Mouse (Mus musculus) testis, postnatal 10 days (tissue): ENCODE data around the gene Tnfsf12.
A peak's percentile ranks its signal among the peaks of the same experiment; 100 is the strongest.
"Not testable (repeated sequence)": the region's sequence is repeated elsewhere in the genome, so short reads cannot be mapped to it uniquely, and the experiment has no call there.

Source experiments
- DNase-seq: peaks from one replicate; pipeline ENCODE4 v3.0.0; 2021; ENCODE audit warnings: low spot score

The Tnfsf12 gene

GRCm38 (mm10) chr11:69703814-69704612, 8.4 kb upstream of the Tnfsf12 start:
- DNase-seq: no peak

GRCm38 (mm10) chr11:69703381-69703780, 7.7 kb upstream of the Tnfsf12 start:
- DNase-seq: not testable (repeated sequence)

- DNase-seq: not testable (repeated sequence)
These were observed 7.2 kb upstream of the Tnfsf12 start for GRCm38 (mm10) chr11:69702886-69703285.

- no peak for DNase-seq
These were observed 3.9 kb upstream of the Tnfsf12 start for GRCm38 (mm10) chr11:69699595-69699994.

- no peak for DNase-seq
These were observed 2.9 kb upstream of the Tnfsf12 start for GRCm38 (mm10) chr11:69698574-69698973.

GRCm38 (mm10) chr11:69697396-69697795, 1.7 kb upstream of the Tnfsf12 start:
- no peak for DNase-seq

- DNase-seq: no peak
These were observed 646 bp downstream of the Tnfsf12 start for GRCm38 (mm10) chr11:69695046-69695360.

- DNase-seq: no peak
These were observed 2.2 kb downstream of the Tnfsf12 start for GRCm38 (mm10) chr11:69693421-69693965.

GRCm38 (mm10) chr11:69692863-69693262, 2.8 kb downstream of the Tnfsf12 start:
- DNase-seq: no peak

GRCm38 (mm10) chr11:69692196-69692811, 3.3 kb downstream of the Tnfsf12 start:
- DNase-seq: no peak

- no peak for DNase-seq
These were observed 5.8 kb downstream of the Tnfsf12 start for GRCm38 (mm10) chr11:69689891-69690290.

- DNase-seq: no peak
These were observed 8.6 kb downstream of the Tnfsf12 start for GRCm38 (mm10) chr11:69687061-69687460.

- peak; percentile 95 for DNase-seq
These were observed 9.3 kb downstream of the Tnfsf12 start for GRCm38 (mm10) chr11:69686377-69686776.

GRCm38 (mm10) chr11:69685526-69686148, 10.0 kb downstream of the Tnfsf12 start, which contains the start of gene Tnfsf13:
Tnfsf13 (minus strand) TSS chr11:69685784.
- peak; percentile 81 for DNase-seq

- DNase-seq: peak; percentile 52
These were observed 10.7 kb downstream of the Tnfsf12 start for GRCm38 (mm10) chr11:69684936-69685335.

- DNase-seq: peak; percentile 65
These were observed 11.4 kb downstream of the Tnfsf12 start for GRCm38 (mm10) chr11:69684128-69684745.

- DNase-seq: no peak
These were observed 12.1 kb downstream of the Tnfsf12 start for GRCm38 (mm10) chr11:69683576-69683975.

GRCm38 (mm10) chr11:69682840-69683533, 12.7 kb downstream of the Tnfsf12 start:
- DNase-seq: peak; percentile 95

- DNase-seq: peak; percentile 61
These were observed 13.3 kb downstream of the Tnfsf12 start for GRCm38 (mm10) chr11:69682209-69682839.

- peak; percentile 98 for DNase-seq
These were observed 14.1 kb downstream of the Tnfsf12 start, which contains the start of gene Senp3 for GRCm38 (mm10) chr11:69681314-69682208. Senp3 (minus strand) TSS chr11:69682084.
